9 mouse cellular contexts compared by ENCODE assay signal in genomic region chr5:73539848-73540510, GRCm38 (mm10). TPM values are rescaled to one million over a fixed set of nuclear protein-coding genes. Genes with fewer than 3 reads are reported as not detected.
DNase-seq lines count a peak whose midpoint lies in the region; ATAC-seq and TF ChIP-seq lines count a peak whose summit lies in the region.
"Had no signal": no experiment of that assay in that cellular context is flagged by ENCODE, and none has a peak within 500 bp of the region (broad histone marks: within the 10 kb centered on the region; RNA-seq: fewer than 3 reads in every experiment).

No protein-coding gene starts in this region.

- peak; percentile 84 for TF ChIP-seq CTCF in liver, adult 2 months (IDR thresholded peaks at IDR 0.05; ENCODE audit: low read depth, low read length)
- TF ChIP-seq CTCF in brain, embryonic 14.5 days (IDR thresholded peaks at IDR 0.05; ENCODE audit: borderline replicate concordance, extremely low read depth, insufficient read depth, insufficient read length): peak; percentile 91
- peak; percentile 60; the same call in 1 of the 2 replicates for TF ChIP-seq CTCF in testis, adult 2 months (IDR thresholded peaks at IDR 0.05; ENCODE audit: control insufficient read depth, insufficient read depth, insufficient replicate concordance, low read depth, low read length)

- ATAC-seq in liver, embryonic 11.5 days (replicated peaks; ENCODE audit: low FRiP score): no peak; the same call in 1 of the 2 replicates
- peak; percentile 56; the same call in 1 of the 2 replicates for ATAC-seq in forebrain, embryonic 11.5 days (replicated peaks; ENCODE audit: low FRiP score)
- ATAC-seq in midbrain, embryonic 12.5 days (ENCODE audit: low FRiP score, low read depth): peak; percentile 66; the same call in 1 of the 2 replicates

- no peak overlapping the region for H3K27ac ChIP-seq in liver, adult 2 months (replicated peaks; ENCODE audit: insufficient read depth, low read depth, low read length)
- no peak overlapping the region for H3K27ac ChIP-seq in liver, embryonic 11.5 days (ENCODE audit: low read depth, low read length)
- H3K27ac ChIP-seq in forebrain, embryonic 11.5 days (ENCODE audit: low read depth, low read length): no peak overlapping the region
- no peak overlapping the region; the same call in 1 of the 2 replicates for H3K27ac ChIP-seq in midbrain, embryonic 12.5 days (replicated peaks)
- H3K27ac ChIP-seq in testis, adult 2 months (ENCODE audit: control insufficient read depth, insufficient read depth, low read depth, low read length): no peak overlapping the region
- H3K27ac ChIP-seq: liver, embryonic 13.5 days had no signal

- TF ChIP-seq POLR2A in liver, adult 2 months (IDR thresholded peaks at IDR 0.05; ENCODE audit: extremely low read depth, insufficient read depth, low read length): no peak
- no peak for TF ChIP-seq POLR2A in brain, embryonic 14.5 days (IDR thresholded peaks at IDR 0.05; ENCODE audit: borderline replicate concordance, extremely low read depth, insufficient read depth, insufficient read length, poor library complexity, severe bottlenecking)
- TF ChIP-seq POLR2A in testis, adult 2 months (IDR thresholded peaks at IDR 0.05; ENCODE audit: control insufficient read depth, low read depth, low read length): no peak

- DNase-seq in liver, adult 2 months (ENCODE audit: extremely low read depth, low read depth, low spot score): peak; percentile 30
- DNase-seq in liver, embryonic 11.5 days (ENCODE audit: low spot score): no peak
- DNase-seq in brain, embryonic 14.5 days (ENCODE audit: low read depth): peak; percentile 82
- peak; percentile 60 for DNase-seq in forebrain, embryonic 11.5 days (ENCODE audit: low spot score)
- peak; percentile 8 for DNase-seq in hindlimb bud, embryonic 11.5 days (ENCODE audit: extremely low spot score, low read depth, low spot score)
- peak; percentile 36 to 50 for DNase-seq in left cerebral cortex, adult 18-20 months (ENCODE audit: low spot score in 2 of 2)
- DNase-seq: liver, embryonic 13.5 days had no signal

- H3K4me2 ChIP-seq in liver, embryonic 11.5 days: no peak overlapping the region
- H3K4me2 ChIP-seq in forebrain, embryonic 11.5 days (ENCODE audit: low read depth, low read length, severe bottlenecking): no peak overlapping the region
- H3K4me2 ChIP-seq in midbrain, embryonic 12.5 days (replicated peaks): no peak overlapping the region
- H3K4me2 ChIP-seq: liver, embryonic 13.5 days had no signal

- 74% methylated on average over 6 of the region's 6 CpGs for WGBS in liver, adult 2 months
- WGBS in liver, embryonic 11.5 days: 64% methylated on average over 6 of the region's 6 CpGs
- WGBS in forebrain, embryonic 11.5 days: 57% methylated on average over 6 of the region's 6 CpGs
- 61% methylated on average over 6 of the region's 6 CpGs for WGBS in midbrain, embryonic 12.5 days

- no peaks in the 10 kb centered on the region for H3K27me3 ChIP-seq in liver, adult 2 months (ENCODE audit: control insufficient read depth, insufficient read depth, low read length)
- no peaks in the 10 kb centered on the region for H3K27me3 ChIP-seq in liver, embryonic 11.5 days (replicated peaks; ENCODE audit: control insufficient read depth, insufficient read depth, low read length)
- H3K27me3 ChIP-seq in forebrain, embryonic 11.5 days (ENCODE audit: control insufficient read depth, insufficient read depth, low read length): no peaks in the 10 kb centered on the region
- H3K27me3 ChIP-seq in midbrain, embryonic 12.5 days: no peaks in the 10 kb centered on the region
- no peaks in the 10 kb centered on the region for H3K27me3 ChIP-seq in testis, adult 2 months (ENCODE audit: control insufficient read depth, insufficient read depth, low read length)
- H3K27me3 ChIP-seq: liver, embryonic 13.5 days had no signal

- no peaks in the 10 kb centered on the region for H3K4me1 ChIP-seq in liver, adult 2 months (ENCODE audit: control insufficient read depth, insufficient read depth, low read length)
- H3K4me1 ChIP-seq in liver, embryonic 11.5 days (replicated peaks; ENCODE audit: control insufficient read depth, insufficient read depth, low read length): no peaks in the 10 kb centered on the region
- H3K4me1 ChIP-seq in forebrain, embryonic 11.5 days (replicated peaks; ENCODE audit: control insufficient read depth, insufficient read depth, low read length): no peaks in the 10 kb centered on the region
- no peaks in the 10 kb centered on the region for H3K4me1 ChIP-seq in midbrain, embryonic 12.5 days
- no peaks in the 10 kb centered on the region for H3K4me1 ChIP-seq in testis, adult 2 months (ENCODE audit: control insufficient read depth, insufficient read depth, low read length)
- H3K4me1 ChIP-seq: liver, embryonic 13.5 days had no signal

- no peak overlapping the region for H3K9ac ChIP-seq in liver, adult 2 months (ENCODE audit: low read depth, low read length)
- H3K9ac ChIP-seq in liver, embryonic 11.5 days (ENCODE audit: low read depth, low read length): no peak overlapping the region
- no peak overlapping the region for H3K9ac ChIP-seq in forebrain, embryonic 11.5 days (ENCODE audit: low read length)
- no peak overlapping the region for H3K9ac ChIP-seq in midbrain, embryonic 12.5 days (replicated peaks)
- H3K9ac ChIP-seq: liver, embryonic 13.5 days had no signal

- H3K4me3 ChIP-seq in liver, adult 2 months (ENCODE audit: insufficient read depth, low read depth, low read length): no peak overlapping the region
- H3K4me3 ChIP-seq in liver, embryonic 11.5 days (ENCODE audit: low read depth, low read length): no peak overlapping the region
- H3K4me3 ChIP-seq in forebrain, embryonic 11.5 days (ENCODE audit: low read depth, low read length): no peak overlapping the region
- H3K4me3 ChIP-seq in midbrain, embryonic 12.5 days: no peak overlapping the region
- H3K4me3 ChIP-seq in testis, adult 2 months (ENCODE audit: control insufficient read depth, low read depth, low read length): no peak overlapping the region
- H3K4me3 ChIP-seq: liver, embryonic 13.5 days had no signal

- H3K36me3 ChIP-seq in liver, adult 2 months (ENCODE audit: control insufficient read depth, insufficient read depth, low read length): peaks cover 2% of the 10 kb centered on the region; the same call in 1 of the 2 replicates
- H3K36me3 ChIP-seq in liver, embryonic 11.5 days (ENCODE audit: control insufficient read depth, insufficient read depth, low read length): no peaks in the 10 kb centered on the region
- H3K36me3 ChIP-seq in forebrain, embryonic 11.5 days (ENCODE audit: control insufficient read depth, insufficient read depth, low read length): no peaks in the 10 kb centered on the region
- peaks cover 65% of the 10 kb centered on the region for H3K36me3 ChIP-seq in midbrain, embryonic 12.5 days
- H3K36me3 ChIP-seq in testis, adult 2 months (ENCODE audit: control insufficient read depth, insufficient read depth, low read length): no peaks in the 10 kb centered on the region; the same call in 1 of the 2 replicates
- H3K36me3 ChIP-seq: liver, embryonic 13.5 days had no signal

- no peaks in the 10 kb centered on the region for H3K9me3 ChIP-seq in liver, embryonic 11.5 days (ENCODE audit: control insufficient read depth, low read length)
- no peaks in the 10 kb centered on the region for H3K9me3 ChIP-seq in forebrain, embryonic 11.5 days (ENCODE audit: control insufficient read depth, low read length)
- no peaks in the 10 kb centered on the region for H3K9me3 ChIP-seq in midbrain, embryonic 12.5 days
- H3K9me3 ChIP-seq: liver, embryonic 13.5 days had no signal

- no peaks in the 10 kb centered on the region for H3K79me2 ChIP-seq in liver, adult 2 months (ENCODE audit: control insufficient read depth, insufficient read depth, low read length)

RNA-seq across cellular contexts. Expression of gene Dcun1d4, which starts 59.2 kb away (rescaled TPM):
- 13.6 and 14.0 TPM in 2 replicates for total RNA-seq in liver, adult 2 months (2014; rRNA removed)
- polyA plus RNA-seq in liver, adult 2 months (2012; rRNA removed): 8.2 and 10.3 TPM in 2 replicates
- 14.8 and 15.4 TPM in 2 replicates for polyA plus RNA-seq in liver, embryonic 11.5 days (2014; fragmentation: Nextera tagmentation; extraction: Ambion mirVana)
- 33.5 and 43.7 TPM in 2 replicates for polyA plus RNA-seq in brain, embryonic 14.5 days (2012; rRNA removed)
- 56.6 and 65.0 TPM in 2 replicates for polyA plus RNA-seq in forebrain, embryonic 11.5 days (2014; fragmentation: Nextera tagmentation; extraction: Ambion mirVana)
- 100 to 1,000 TPM; 132 to 133 TPM for total RNA-seq in left cerebral cortex, adult 18-20 months (2021)
- 58.4 and 62.2 TPM in 2 replicates for polyA plus RNA-seq in midbrain, embryonic 12.5 days (2016; fragmentation: Nextera tagmentation; extraction: Ambion mirVana)
- polyA plus RNA-seq in testis, adult 2 months (2012; rRNA removed): 37.5 and 44.8 TPM in 2 replicates
